8 mouse cellular contexts compared by ENCODE assay signal in the genomic region with DNA sequence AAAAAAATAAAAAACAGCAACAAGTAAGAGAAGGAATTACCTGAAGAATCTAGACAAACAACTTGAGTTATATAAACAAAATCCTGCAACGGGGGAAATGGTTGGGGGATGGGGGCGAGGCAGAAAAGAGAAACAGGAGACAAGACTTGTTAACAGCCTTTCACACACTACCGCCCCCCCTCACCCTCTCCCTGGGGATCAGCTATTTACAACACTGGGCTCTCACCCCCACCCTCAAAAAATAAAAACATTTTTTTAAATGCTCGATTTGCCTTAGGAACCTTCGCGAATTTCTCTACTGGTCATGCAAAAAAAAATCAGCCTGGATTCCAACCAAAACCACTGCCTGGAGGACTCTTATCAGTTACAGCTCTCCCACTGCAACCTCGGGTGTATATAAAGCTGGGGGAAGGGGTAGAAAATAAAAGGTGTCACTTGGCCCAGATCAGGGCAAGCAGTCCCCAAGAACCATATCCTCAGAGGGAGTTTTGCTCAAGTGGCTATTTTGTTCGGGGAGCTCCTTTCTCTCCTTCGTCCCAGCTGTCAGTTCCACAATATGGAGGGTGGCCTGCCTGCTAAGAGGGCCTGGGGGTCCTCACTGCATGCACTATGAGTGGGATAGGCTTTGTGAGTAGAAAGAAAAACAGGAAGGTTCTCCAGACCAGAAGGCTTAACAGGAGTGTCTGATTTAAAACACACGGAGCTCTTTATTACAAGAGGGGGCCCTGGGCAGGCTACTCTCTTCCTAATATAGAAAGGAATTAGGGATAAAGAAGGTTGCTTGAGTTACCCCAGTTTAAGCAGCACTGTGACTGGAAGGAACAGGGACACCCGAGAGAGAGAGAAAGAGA. TPM values are rescaled to one million over a fixed set of nuclear protein-coding genes. Genes with fewer than 3 reads are reported as not detected.
DNase-seq lines count a peak whose midpoint lies in the region; ATAC-seq lines count a peak whose summit lies in the region.

No protein-coding gene starts in this region.

- no peaks in the 10 kb centered on the region for H3K9me3 ChIP-seq in embryonic facial prominence, embryonic 14.5 days (ENCODE audit: control insufficient read depth, low read length)
- H3K9me3 ChIP-seq in heart, embryonic 14.5 days (ENCODE audit: control insufficient read depth, low read length): no peaks in the 10 kb centered on the region
- no peaks in the 10 kb centered on the region for H3K9me3 ChIP-seq in lung, embryonic 15.5 days

- H3K4me1 ChIP-seq in embryonic facial prominence, embryonic 14.5 days (ENCODE audit: control insufficient read depth, insufficient read depth, low read length): peaks cover 28% of the 10 kb centered on the region
- H3K4me1 ChIP-seq in heart, embryonic 14.5 days (ENCODE audit: control insufficient read depth in 2 of 2, insufficient read depth in 2 of 2, low read length in 2 of 2): peaks cover 8 to 37% of the 10 kb centered on the region in 2 experiments
- peaks cover 46% of the 10 kb centered on the region for H3K4me1 ChIP-seq in lung, embryonic 15.5 days

- peak overlapping the region; percentile 93 for H3K27ac ChIP-seq in embryonic facial prominence, embryonic 14.5 days (replicated peaks; ENCODE audit: low read depth, low read length)
- peak overlapping the region; percentile 93 to 96 for H3K27ac ChIP-seq in heart, embryonic 14.5 days (replicated peaks in 1 of 2; ENCODE audit: control insufficient read depth in 1 of 2, insufficient read depth in 1 of 2, low read depth in 2 of 2, low read length in 2 of 2)
- H3K27ac ChIP-seq in lung, embryonic 15.5 days: peak overlapping the region; percentile 94

- peak overlapping the region; percentile 77 for H3K4me2 ChIP-seq in embryonic facial prominence, embryonic 14.5 days (ENCODE audit: low read depth, low read length)
- H3K4me2 ChIP-seq in heart, embryonic 14.5 days (ENCODE audit: low read length): peak overlapping the region; percentile 78
- peak overlapping the region; percentile 85 for H3K4me2 ChIP-seq in lung, embryonic 15.5 days

- peak overlapping the region; percentile 86 for H3K9ac ChIP-seq in embryonic facial prominence, embryonic 14.5 days (ENCODE audit: low read depth, low read length)
- peak overlapping the region; percentile 92 for H3K9ac ChIP-seq in heart, embryonic 14.5 days (ENCODE audit: low read length)
- H3K9ac ChIP-seq in lung, embryonic 15.5 days: peak overlapping the region; percentile 82

- under 1% methylated on average over 11 of the region's 11 CpGs for WGBS in embryonic facial prominence, embryonic 14.5 days
- under 1% methylated on average over 11 of the region's 11 CpGs for WGBS in heart, embryonic 14.5 days
- WGBS in lung, embryonic 15.5 days: 1% methylated on average over 11 of the region's 11 CpGs

- no peaks in the 10 kb centered on the region for H3K27me3 ChIP-seq in embryonic facial prominence, embryonic 14.5 days (replicated peaks; ENCODE audit: control insufficient read depth, insufficient read depth, low read length)
- H3K27me3 ChIP-seq in heart, embryonic 14.5 days (ENCODE audit: control insufficient read depth, insufficient read depth, low read length): no peaks in the 10 kb centered on the region
- H3K27me3 ChIP-seq in lung, embryonic 15.5 days: no peaks in the 10 kb centered on the region

- H3K36me3 ChIP-seq in embryonic facial prominence, embryonic 14.5 days (ENCODE audit: control insufficient read depth, insufficient read depth, low read length): peaks cover 4% of the 10 kb centered on the region; the same call in 1 of the 2 replicates
- H3K36me3 ChIP-seq in heart, embryonic 14.5 days (ENCODE audit: control insufficient read depth, insufficient read depth, low read length): peaks cover 9% of the 10 kb centered on the region
- peaks cover 4% of the 10 kb centered on the region; the same call in 1 of the 2 replicates for H3K36me3 ChIP-seq in lung, embryonic 15.5 days

- no peak for ATAC-seq in embryonic facial prominence, embryonic 14.5 days (ENCODE audit: low read depth)
- ATAC-seq in heart, embryonic 14.5 days (ENCODE audit: insufficient number of reproducible peaks, insufficient read depth, low FRiP score, low read depth): no peak
- no peak for ATAC-seq in lung, embryonic 15.5 days (ENCODE audit: borderline replicate concordance, extremely low read depth, low FRiP score, low TSS enrichment)

- peak overlapping the region; percentile 81 for H3K4me3 ChIP-seq in embryonic facial prominence, embryonic 14.5 days (ENCODE audit: low read depth, low read length)
- H3K4me3 ChIP-seq in heart, embryonic 14.5 days (ENCODE audit: control insufficient read depth in 1 of 2, insufficient read depth in 1 of 2, low read depth in 1 of 2, low read length in 2 of 2): peak overlapping the region; percentile 83 to 87
- H3K4me3 ChIP-seq in lung, embryonic 15.5 days: peak overlapping the region; percentile 80

- DNase-seq in B cell, adult 2 months: peak; percentile 65 to 69
- peak; percentile 31 to 41 for DNase-seq in adrenal gland, adult 18-20 months (ENCODE audit: low spot score in 2 of 2)
- peak; percentile 68 for DNase-seq in embryonic facial prominence, embryonic 14.5 days (ENCODE audit: low spot score)
- peak; percentile 80 for DNase-seq in kidney, postnatal 10 days
- peak; percentile 47 for DNase-seq in retina, embryonic 14.5 days (ENCODE audit: low spot score)
- no peak for DNase-seq in T-cell, adult 2 months (ENCODE audit: low spot score)

RNA-seq across cellular contexts. Expression of a gene that starts 1.3 kb away (rescaled TPM):
- total RNA-seq in adrenal gland, adult 18-20 months (2021): 100 to 1,000 TPM in 1 of 2 experiments, 10 to 100 TPM in 1; 94.7 to 121 TPM
- 51.5 and 53.1 TPM in 2 replicates for polyA plus RNA-seq in embryonic facial prominence, embryonic 14.5 days (2014; fragmentation: Nextera tagmentation; extraction: Ambion mirVana)
- 63.6 and 65.7 TPM in 2 replicates for polyA plus RNA-seq in heart, embryonic 14.5 days (2014; fragmentation: Nextera tagmentation; extraction: Ambion mirVana)
- 39.7 and 40.1 TPM in 2 replicates for polyA plus RNA-seq in lung, embryonic 15.5 days (2015; fragmentation: Nextera tagmentation; extraction: Ambion mirVana)
